Mouse (Mus musculus): Measurements from ENCODE around the gene Atp13a4. TPM values are rescaled to one million over a fixed set of nuclear protein-coding genes. Genes with fewer than 3 reads are reported as not detected.

Atp13a4 gene
- polyA plus RNA-seq, 1 experiment = 0.01 TPM

- TF ChIP-seq E2F4 (IDR thresholded peaks at IDR 0.05; ENCODE audit: insufficient read depth) (no peak), REST (IDR thresholded peaks at IDR 0.05; ENCODE audit: insufficient read depth, insufficient read length) (no peak)
- no peak overlapping the region for H3K4me3 ChIP-seq
- no peaks in the 10 kb centered on the region for H3K27me3 ChIP-seq (ENCODE audit: control insufficient read depth, insufficient read depth, insufficient read length)
- no peaks in the 10 kb centered on the region for H3K36me3 ChIP-seq (ENCODE audit: control insufficient read depth, insufficient read depth)
- H3K79me2 ChIP-seq (ENCODE audit: control insufficient read depth, insufficient read depth) = no peaks in the 10 kb centered on the region
- H3ac ChIP-seq (ENCODE audit: control insufficient read depth, insufficient read length) = no peak overlapping the region
- H3K4me2 ChIP-seq (ENCODE audit: low read depth) = no peak overlapping the region
These were observed 102.5 kb downstream of the Atp13a4 start for GRCm38 (mm10) chr16:29442126-29442525.

GRCm38 (mm10) chr16:29441405-29441985 lies 103.2 kb downstream of the Atp13a4 start:
- Histone ChIP-seq H3K79me2 (ENCODE audit: control insufficient read depth, insufficient read depth) (no peaks in the 10 kb centered on the region), H3K4me2 (ENCODE audit: low read depth) (no peak overlapping the region), H3K4me3 (no peak overlapping the region), H3ac (ENCODE audit: control insufficient read depth, insufficient read length) (no peak overlapping the region), H3K27me3 (ENCODE audit: control insufficient read depth, insufficient read depth, insufficient read length) (no peaks in the 10 kb centered on the region), H3K36me3 (ENCODE audit: control insufficient read depth, insufficient read depth) (no peaks in the 10 kb centered on the region)
- TF ChIP-seq REST (IDR thresholded peaks at IDR 0.05; ENCODE audit: insufficient read depth, insufficient read length) (no peak), MYOG (IDR thresholded peaks at IDR 0.05; ENCODE audit: control insufficient read depth in 1 of 3, insufficient read depth in 1 of 3, insufficient read length in 2 of 3, low read depth in 2 of 3) (no peak), POLR2AphosphoS2 (IDR thresholded peaks at IDR 0.05; ENCODE audit: insufficient read length, low read depth) (no peak)

GRCm38 (mm10) chr16:29438045-29438444 lies 106.6 kb downstream of the Atp13a4 start:
- Histone ChIP-seq H3ac (ENCODE audit: control insufficient read depth, insufficient read length) (no peak overlapping the region), H3K4me2 (ENCODE audit: low read depth) (no peak overlapping the region), H3K79me2 (ENCODE audit: control insufficient read depth, insufficient read depth) (no peaks in the 10 kb centered on the region), H3K27me3 (ENCODE audit: control insufficient read depth, insufficient read depth, insufficient read length) (no peaks in the 10 kb centered on the region), H3K36me3 (ENCODE audit: control insufficient read depth, insufficient read depth) (no peaks in the 10 kb centered on the region), H3K4me3 (no peak overlapping the region)
- TF ChIP-seq USF1 (IDR thresholded peaks at IDR 0.05; ENCODE audit: low read depth) = no peak
- no peak for TF ChIP-seq MAX (IDR thresholded peaks at IDR 0.05; ENCODE audit: low read depth)
- no peak for TF ChIP-seq MYOD1 (IDR thresholded peaks at IDR 0.05; ENCODE audit: control insufficient read depth in 1 of 3, insufficient read length in 2 of 3, low read depth in 2 of 3)
- TF ChIP-seq SRF (IDR thresholded peaks at IDR 0.05; ENCODE audit: control insufficient read depth, insufficient read length, low read depth) = no peak

GRCm38 (mm10) chr16:29435746-29436145 lies 108.9 kb downstream of the Atp13a4 start:
- no peak for TF ChIP-seq TCF3 (IDR thresholded peaks at IDR 0.05; ENCODE audit: insufficient read length, low read depth)
- no peak for TF ChIP-seq E2F4 (IDR thresholded peaks at IDR 0.05; ENCODE audit: insufficient read depth)
- TF ChIP-seq MAX (IDR thresholded peaks at IDR 0.05; ENCODE audit: low read depth) = no peak
- TF ChIP-seq MYOG (IDR thresholded peaks at IDR 0.05; ENCODE audit: control insufficient read depth in 1 of 3, insufficient read depth in 1 of 3, insufficient read length in 2 of 3, low read depth in 2 of 3) = no peak
- no peak for TF ChIP-seq TCF12 (IDR thresholded peaks at IDR 0.05; ENCODE audit: insufficient read depth, poor library complexity, severe bottlenecking)

GRCm38 (mm10) chr16:29434712-29435111 lies 110.0 kb downstream of the Atp13a4 start:
- TF ChIP-seq MAX (IDR thresholded peaks at IDR 0.05; ENCODE audit: low read depth) (no peak), TCF12 (IDR thresholded peaks at IDR 0.05; ENCODE audit: insufficient read depth, poor library complexity, severe bottlenecking) (no peak), SRF (IDR thresholded peaks at IDR 0.05; ENCODE audit: control insufficient read depth, insufficient read length, low read depth) (no peak), TCF3 (IDR thresholded peaks at IDR 0.05; ENCODE audit: insufficient read length, low read depth) (no peak), POLR2A (IDR thresholded peaks at IDR 0.05; ENCODE audit: insufficient read length, low read depth) (no peak), CEBPB (IDR thresholded peaks at IDR 0.05; ENCODE audit: insufficient read depth, poor library complexity, severe bottlenecking) (no peak), REST (IDR thresholded peaks at IDR 0.05; ENCODE audit: insufficient read depth, insufficient read length) (no peak), POLR2AphosphoS2 (IDR thresholded peaks at IDR 0.05; ENCODE audit: insufficient read length, low read depth) (no peak), MYOD1 (IDR thresholded peaks at IDR 0.05; ENCODE audit: control insufficient read depth in 1 of 3, insufficient read length in 2 of 3, low read depth in 2 of 3) (no peak), USF1 (IDR thresholded peaks at IDR 0.05; ENCODE audit: low read depth) (no peak), MYOG (IDR thresholded peaks at IDR 0.05; ENCODE audit: control insufficient read depth in 1 of 3, insufficient read depth in 1 of 3, insufficient read length in 2 of 3, low read depth in 2 of 3) (no peak), E2F4 (IDR thresholded peaks at IDR 0.05; ENCODE audit: insufficient read depth) (no peak)
- H3K36me3 ChIP-seq (ENCODE audit: control insufficient read depth, insufficient read depth) = no peaks in the 10 kb centered on the region
- H3ac ChIP-seq (ENCODE audit: control insufficient read depth, insufficient read length) = no peak overlapping the region
- no peaks in the 10 kb centered on the region for H3K79me2 ChIP-seq (ENCODE audit: control insufficient read depth, insufficient read depth)
- H3K4me3 ChIP-seq = no peak overlapping the region
- H3K4me2 ChIP-seq (ENCODE audit: low read depth) = no peak overlapping the region
- no peaks in the 10 kb centered on the region for H3K27me3 ChIP-seq (ENCODE audit: control insufficient read depth, insufficient read depth, insufficient read length)

More at GRCm38 (mm10) chr16:29435746-29436145, 108.9 kb downstream of the Atp13a4 start:
- H3K27me3 ChIP-seq (ENCODE audit: control insufficient read depth, insufficient read depth, insufficient read length) = no peaks in the 10 kb centered on the region
- no peak overlapping the region for H3K4me2 ChIP-seq (ENCODE audit: low read depth)
- no peaks in the 10 kb centered on the region for H3K36me3 ChIP-seq (ENCODE audit: control insufficient read depth, insufficient read depth)
- H3K79me2 ChIP-seq (ENCODE audit: control insufficient read depth, insufficient read depth) = no peaks in the 10 kb centered on the region
- no peak overlapping the region for H3ac ChIP-seq (ENCODE audit: control insufficient read depth, insufficient read length)
- no peak overlapping the region for H3K4me3 ChIP-seq

GRCm38 (mm10) chr16:29414822-29415221 lies 129.8 kb downstream of the Atp13a4 start:
- H3K36me3 ChIP-seq (ENCODE audit: control insufficient read depth, insufficient read depth) = no peaks in the 10 kb centered on the region
- TF ChIP-seq POLR2AphosphoS2 (IDR thresholded peaks at IDR 0.05; ENCODE audit: insufficient read length, low read depth) (no peak), TCF3 (IDR thresholded peaks at IDR 0.05; ENCODE audit: insufficient read length, low read depth) (no peak), E2F4 (IDR thresholded peaks at IDR 0.05; ENCODE audit: insufficient read depth) (no peak), TCF12 (IDR thresholded peaks at IDR 0.05; ENCODE audit: insufficient read depth, poor library complexity, severe bottlenecking) (no peak), USF1 (IDR thresholded peaks at IDR 0.05; ENCODE audit: low read depth) (no peak), SRF (IDR thresholded peaks at IDR 0.05; ENCODE audit: control insufficient read depth, insufficient read length, low read depth) (no peak), MYOD1 (IDR thresholded peaks at IDR 0.05; ENCODE audit: control insufficient read depth in 1 of 3, insufficient read length in 2 of 3, low read depth in 2 of 3) (no peak), REST (IDR thresholded peaks at IDR 0.05; ENCODE audit: insufficient read depth, insufficient read length) (no peak), POLR2A (IDR thresholded peaks at IDR 0.05; ENCODE audit: insufficient read length, low read depth) (no peak), CEBPB (IDR thresholded peaks at IDR 0.05; ENCODE audit: insufficient read depth, poor library complexity, severe bottlenecking) (no peak), MAX (IDR thresholded peaks at IDR 0.05; ENCODE audit: low read depth) (no peak), MYOG (IDR thresholded peaks at IDR 0.05; ENCODE audit: control insufficient read depth in 1 of 3, insufficient read depth in 1 of 3, insufficient read length in 2 of 3, low read depth in 2 of 3) (no peak)
- no peak overlapping the region for H3K4me3 ChIP-seq
- H3K79me2 ChIP-seq (ENCODE audit: control insufficient read depth, insufficient read depth) = no peaks in the 10 kb centered on the region
- no peaks in the 10 kb centered on the region for H3K27me3 ChIP-seq (ENCODE audit: control insufficient read depth, insufficient read depth, insufficient read length)
- no peak overlapping the region for H3ac ChIP-seq (ENCODE audit: control insufficient read depth, insufficient read length)
- no peak overlapping the region for H3K4me2 ChIP-seq (ENCODE audit: low read depth)
